Mouse (Mus musculus) neural tube, embryonic 14.5 days (tissue): ENCODE data around the gene Hephl1. TPM values are rescaled to one million over a fixed set of nuclear protein-coding genes. Genes with fewer than 3 reads are reported as not detected.

Experiments used
- ATAC-seq: fragments of 200-750 bp; cut with Nextera tagmentation; 2 replicates; pipeline ENCODE4 v1.8.0; 2017; ENCODE audit warnings: low read depth, mild to moderate bottlenecking, moderate TSS enrichment, moderate library complexity
- H3K27ac ChIP-seq: fragments of 300-500 bp; sonication (generic); 2 replicates; pipeline ENCODE4 v1.5.1; 2014; ENCODE audit warnings: low read depth, mild to moderate bottlenecking, control low read depth, low read length, moderate library complexity, mixed read lengths
- H3K27me3 ChIP-seq: fragments of 300-500 bp; sonication (generic); 2 replicates; pipeline ENCODE4 v1.6.1; 2014; ENCODE audit warnings: low read length; ENCODE audit not compliant: control insufficient read depth, insufficient read depth
- H3K36me3 ChIP-seq: fragments of 300-500 bp; sonication (generic); 2 replicates; pipeline ENCODE4 v1.6.1; 2014; ENCODE audit warnings: low read length, mixed read lengths; ENCODE audit not compliant: control insufficient read depth, insufficient read depth
- H3K4me1 ChIP-seq: fragments of 300-500 bp; sonication (generic); 2 replicates; pipeline ENCODE4 v1.6.1; 2014; ENCODE audit warnings: low read length; ENCODE audit not compliant: control insufficient read depth, insufficient read depth
- H3K4me2 ChIP-seq: fragments of 300-500 bp; sonication (generic); 2 replicates; pipeline ENCODE4 v1.6.1; 2014; ENCODE audit warnings: mild to moderate bottlenecking, low read depth, low read length, control low read depth
- H3K4me3 ChIP-seq: fragments of 300-500 bp; sonication (generic); 2 replicates; pipeline ENCODE4 v1.5.1; 2014; ENCODE audit warnings: low read depth, low read length, control low read depth, mixed read lengths
- H3K9ac ChIP-seq: fragments of 300-500 bp; sonication (generic); replicated peaks from 2 replicates; pipeline ENCODE4 v1.6.1; 2014; ENCODE audit warnings: low read depth, mild to moderate bottlenecking, control low read depth, low read length, mixed read lengths
- H3K9me3 ChIP-seq: fragments of 300-500 bp; sonication (generic); 2 replicates; pipeline ENCODE4 v1.6.1; 2016; ENCODE audit warnings: low read length; ENCODE audit not compliant: control insufficient read depth
- WGBS: fragments of 180-500 bp; shearing (Covaris S2); extraction: QIAGEN DNeasy Blood & Tissue Kit; methylation state at CpG from one replicate; pipeline ENCODE4 v1.1.7; 2014; 5-methylcytosine and 5-hydroxymethylcytosine counted together
- polyA plus RNA-seq: library from polyadenylated mRNA; unstranded; fragments of >200 nt; fragmentation: Nextera tagmentation; extraction: Ambion mirVana; gene quantifications from 2 replicates; pipeline ENCODE4 v1.2.1, GENCODE M21; 2014

The Hephl1 gene
- polyA plus RNA-seq, 1 experiment from 2014 or later = 0.07 TPM

DNA sequence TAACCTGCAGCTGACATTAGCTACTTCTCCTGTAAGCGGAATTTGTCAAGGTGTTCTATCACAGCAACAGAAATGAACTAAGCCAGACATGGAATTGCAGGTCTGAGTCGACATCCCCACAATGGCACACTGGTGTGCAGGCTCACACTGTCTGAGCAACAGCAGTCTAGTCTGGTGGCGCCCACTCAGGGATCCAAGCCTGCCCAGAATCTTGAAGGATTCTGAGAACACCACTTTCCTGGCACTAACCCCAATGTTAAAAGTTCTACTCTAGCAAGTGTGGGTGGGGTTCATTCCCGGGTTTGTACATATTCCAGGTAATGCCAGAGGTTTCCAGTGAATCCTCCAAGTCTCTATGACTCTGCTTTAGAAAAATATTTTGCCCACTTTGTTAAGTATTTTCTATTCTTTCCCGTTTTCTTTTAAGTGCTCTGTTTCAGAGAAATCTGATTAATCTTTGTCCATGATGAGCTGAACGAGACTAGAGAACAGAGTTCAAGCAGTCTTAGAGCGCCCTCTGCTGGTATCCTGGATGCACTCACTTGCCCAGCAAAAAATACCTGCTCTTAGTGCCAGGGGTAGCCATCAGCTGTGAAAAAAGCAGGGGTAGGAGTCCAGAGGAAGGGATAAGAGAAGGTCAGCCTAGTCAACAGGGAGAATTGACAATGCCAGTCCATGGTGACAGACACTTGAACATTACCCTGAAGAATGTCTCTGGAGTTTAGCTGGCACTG lies 96.5 kb downstream of the Hephl1 start:
- Histone ChIP-seq H3K4me1 (no peaks in the 10 kb centered on the region), H3K4me3 (no peak overlapping the region), H3K9ac (no peak overlapping the region), H3K36me3 (peaks cover 6% of the 10 kb centered on the region; the same call in 1 of the 2 replicates), H3K9me3 (no peaks in the 10 kb centered on the region), H3K27me3 (no peaks in the 10 kb centered on the region), H3K4me2 (no peak overlapping the region), H3K27ac (no peak overlapping the region)
- WGBS = 55% methylated on average over 7 of the region's 7 CpGs
- peak; percentile 86; the same call in 1 of the 2 replicates for ATAC-seq

DNA sequence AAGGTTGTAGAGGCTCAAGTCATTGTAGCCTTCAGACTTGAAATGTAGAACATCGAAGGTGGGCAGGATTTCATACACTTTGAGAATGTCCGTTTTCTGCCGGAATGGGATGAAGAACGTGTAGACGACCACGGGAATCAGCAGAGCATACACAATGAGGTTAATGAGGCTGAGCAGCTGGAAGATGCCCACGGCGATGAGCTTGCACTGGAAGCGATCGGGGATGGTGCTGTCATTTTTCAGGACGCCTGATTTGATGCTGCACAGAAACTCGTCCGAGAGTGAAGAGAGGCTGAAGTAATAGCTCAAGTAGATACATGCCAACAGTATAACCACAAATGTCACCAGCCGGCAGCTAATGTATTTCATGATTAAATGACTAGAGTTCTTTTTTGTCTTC lies 104.3 kb downstream of the Hephl1 start:
- Histone ChIP-seq H3K9ac (no peak overlapping the region), H3K4me1 (peaks cover 5% of the 10 kb centered on the region; the same call in 1 of the 2 replicates), H3K27me3 (no peaks in the 10 kb centered on the region), H3K4me3 (no peak overlapping the region), H3K36me3 (peaks cover 21% of the 10 kb centered on the region), H3K9me3 (no peaks in the 10 kb centered on the region), H3K27ac (no peak overlapping the region), H3K4me2 (no peak overlapping the region)
- 76% methylated on average over 14 of the region's 14 CpGs for WGBS
- no peak for ATAC-seq

DNA sequence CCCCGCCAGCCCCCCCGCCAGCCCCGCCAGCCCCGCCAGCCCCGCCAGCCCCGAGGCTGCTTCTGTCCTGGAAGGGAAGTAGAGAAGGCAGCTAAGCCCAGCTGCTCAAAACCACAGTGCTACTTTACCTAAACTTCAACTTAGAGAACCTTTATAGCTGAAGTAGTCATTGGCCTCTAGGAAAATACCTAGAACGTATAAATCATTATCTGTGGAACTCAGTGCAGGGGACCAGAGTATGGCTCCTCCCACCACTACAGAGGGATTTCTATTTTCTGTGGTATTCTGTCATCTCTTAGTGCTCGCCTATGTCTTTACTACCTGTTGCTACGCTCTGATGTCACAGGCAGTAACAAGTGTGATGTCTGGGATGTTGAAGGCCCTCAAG lies 107.6 kb downstream of the Hephl1 start:
- Histone ChIP-seq H3K36me3 (peaks cover 21% of the 10 kb centered on the region), H3K4me2 (no peak overlapping the region)
- 38% methylated on average over 9 of the region's 9 CpGs for WGBS

DNA sequence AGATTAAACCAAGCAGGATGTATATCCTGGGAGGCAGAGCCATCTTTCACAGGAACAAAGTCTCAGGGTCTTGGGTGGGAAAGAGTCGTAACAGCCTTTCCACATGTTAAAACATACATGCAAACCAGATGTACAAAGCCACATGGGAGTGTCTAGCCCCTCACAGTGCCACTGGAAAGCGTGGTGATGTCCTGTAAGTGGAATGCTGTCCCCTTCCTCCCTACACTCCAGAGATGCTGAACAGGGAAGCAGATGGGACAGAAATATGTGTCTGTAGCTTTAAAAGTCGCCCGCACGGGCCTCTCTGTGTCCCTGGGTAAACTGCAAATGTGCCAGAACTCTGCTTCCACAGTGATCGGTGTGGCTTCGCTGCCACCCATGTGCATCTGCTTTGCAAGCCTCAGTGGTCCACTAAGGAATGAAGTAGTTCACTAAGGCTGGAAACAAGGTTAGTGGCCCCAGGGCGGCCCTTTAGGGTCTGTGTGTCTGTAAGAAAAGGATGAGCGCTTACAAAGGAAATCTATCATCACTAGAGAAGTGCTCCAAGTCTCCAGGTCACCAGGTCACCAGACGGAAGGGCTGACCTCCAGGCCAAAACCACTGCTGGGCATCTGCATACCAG lies 108.1 kb downstream of the Hephl1 start:
- Histone ChIP-seq H3K27ac (no peak overlapping the region; the same call in 1 of the 2 replicates), H3K4me3 (no peak overlapping the region), H3K9ac (no peak overlapping the region), H3K4me1 (peaks cover 5% of the 10 kb centered on the region; the same call in 1 of the 2 replicates), H3K36me3 (peaks cover 21% of the 10 kb centered on the region), H3K9me3 (no peaks in the 10 kb centered on the region), H3K27me3 (no peaks in the 10 kb centered on the region), H3K4me2 (no peak overlapping the region)
- no peak for ATAC-seq
- 10% methylated on average over 10 of the region's 10 CpGs for WGBS

More for the DNA sequence above, 107.6 kb downstream of the Hephl1 start:
- Histone ChIP-seq H3K4me1 (peaks cover 5% of the 10 kb centered on the region; the same call in 1 of the 2 replicates), H3K9me3 (no peaks in the 10 kb centered on the region), H3K27me3 (no peaks in the 10 kb centered on the region), H3K4me3 (no peak overlapping the region), H3K9ac (no peak overlapping the region), H3K27ac (no peak overlapping the region)
- ATAC-seq = no peak

DNA sequence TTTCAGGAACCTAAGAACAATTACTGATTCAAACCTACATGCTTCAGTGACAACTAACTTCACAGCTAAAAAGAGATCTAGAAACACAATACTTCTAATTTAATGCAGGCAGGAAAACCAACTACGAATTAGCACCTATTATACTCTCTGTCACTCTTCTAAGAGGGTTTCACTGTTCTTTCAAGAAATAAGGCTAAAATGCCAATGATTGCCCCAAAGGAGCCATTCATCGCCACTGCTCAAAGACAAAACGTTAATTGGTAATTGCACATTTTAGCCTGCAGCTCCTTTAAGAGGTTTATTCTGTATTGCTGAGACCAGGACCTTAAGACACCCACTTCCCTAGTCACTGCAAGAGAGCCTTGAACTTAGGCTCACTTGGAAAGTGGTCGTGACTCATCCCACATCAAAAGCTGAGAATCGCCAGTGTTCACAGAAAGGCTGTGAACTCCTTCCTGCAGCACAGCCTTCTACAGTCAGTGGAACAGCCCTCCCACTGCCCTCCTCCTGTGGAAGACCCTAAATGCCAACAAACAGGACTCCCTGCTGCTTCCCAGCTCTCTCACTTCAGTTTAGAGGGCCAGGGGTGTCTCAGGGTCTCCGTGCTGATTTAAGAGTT lies 108.8 kb downstream of the Hephl1 start:
- WGBS = 14% methylated on average over 6 of the region's 6 CpGs
- Histone ChIP-seq H3K36me3 (peaks cover 18% of the 10 kb centered on the region), H3K27me3 (no peaks in the 10 kb centered on the region), H3K9ac (no peak overlapping the region), H3K27ac (no peak overlapping the region; the same call in 1 of the 2 replicates), H3K4me3 (no peak overlapping the region), H3K4me2 (no peak overlapping the region), H3K4me1 (peaks cover 5% of the 10 kb centered on the region; the same call in 1 of the 2 replicates), H3K9me3 (no peaks in the 10 kb centered on the region)
- ATAC-seq = no peak; the same call in 1 of the 2 replicates

Other genes with a start within 250 kb of the Hephl1 start
- gene Izumo1r, start 208.2 kb downstream of the Hephl1 start, polyA plus RNA-seq = not detected in 2 replicates
- 209 and 211 TPM in 2 replicates for gene Panx1, start 66.6 kb downstream of the Hephl1 start, polyA plus RNA-seq
- 32.9 and 41.8 TPM in 2 replicates for gene Vstm5, start 126.9 kb upstream of the Hephl1 start, polyA plus RNA-seq
- gene Med17, start 167.8 kb upstream of the Hephl1 start, polyA plus RNA-seq = 33.0 and 41.8 TPM in 2 replicates
- gene Taf1d, start 194.1 kb upstream of the Hephl1 start, polyA plus RNA-seq = 48.1 and 49.2 TPM in 2 replicates
- 13.4 and 13.6 TPM in 2 replicates for gene 4931406C07Rik, start 194.3 kb upstream of the Hephl1 start, polyA plus RNA-seq
- gene Cep295, start 245.7 kb upstream of the Hephl1 start, polyA plus RNA-seq = 19.6 and 19.7 TPM in 2 replicates